Mouse (Mus musculus) olfactory bulb, adult 2 months (tissue): Measurements from ENCODE around the gene Zfp706.

Source experiments
- CTCF ChIP-seq: fragments of 200-500 bp; IDR thresholded peaks from 2 replicates; pipeline ENCODE4 v1.5.1; 2012; ENCODE audit warnings: low read depth, mild to moderate bottlenecking, low read length, moderate library complexity; ENCODE audit not compliant: insufficient read depth
- POLR2A ChIP-seq: fragments of 200-500 bp; IDR thresholded peaks from 2 replicates; pipeline ENCODE4 v1.6.1; 2012; ENCODE audit warnings: mild to moderate bottlenecking, low read depth, low read length, moderate library complexity; ENCODE audit not compliant: insufficient read depth

DNA sequence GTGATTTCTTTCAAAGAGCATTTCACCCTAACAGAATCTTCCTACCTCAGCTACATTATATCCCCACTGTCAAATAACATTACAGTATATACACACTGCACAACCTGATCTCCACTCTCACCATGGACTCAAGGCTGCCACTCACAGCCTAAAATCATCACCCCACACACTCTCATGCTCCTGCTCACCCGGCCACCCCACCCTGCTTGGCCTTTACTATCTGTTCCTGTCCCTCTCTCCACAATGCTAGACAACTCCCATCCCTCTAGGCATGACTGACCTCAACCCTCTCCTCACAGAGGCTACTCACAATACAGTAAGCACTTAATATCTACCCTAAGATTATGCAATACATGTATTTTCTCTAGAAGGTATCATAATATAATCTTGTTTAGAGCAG is 12.9 kb downstream of the Zfp706 start:
- no peak for TF ChIP-seq POLR2A
- no peak for TF ChIP-seq CTCF
